Mouse (Mus musculus): ENCODE results near the gene Ank3.

GRCm38 (mm10) chr10:69389511-69389910, 9.1 kb upstream of the Ank3 start:
- TF ChIP-seq CTCF (IDR thresholded peaks at IDR 0.05; ENCODE audit: extremely low read depth, insufficient read length, insufficient replicate concordance, low read depth, low read length): no peak
- TF ChIP-seq POLR2A (IDR thresholded peaks at IDR 0.05; ENCODE audit: low read depth, low read length): no peak
